Mouse (Mus musculus): ENCODE measurements around the gene Mycbp2. TPM values are rescaled to one million over a fixed set of nuclear protein-coding genes. Genes with fewer than 3 reads are reported as not detected.

The Mycbp2 gene
- polyA plus RNA-seq, 1 experiment from 2014 or later, result 16.2 TPM

GRCm38 (mm10) chr14:103073825-103074224 is 272.8 kb downstream of the Mycbp2 start:
- 98% methylated on average over 8 of the region's 8 CpGs for WGBS
- H3K36me3 ChIP-seq, result peaks cover 68% of the 10 kb centered on the region

GRCm38 (mm10) chr14:103072731-103073130 is 273.9 kb downstream of the Mycbp2 start:
- Histone ChIP-seq H3K4me3 (no peak overlapping the region), H3K36me3 (peaks cover 57% of the 10 kb centered on the region), H3K4me1 (peaks cover 15% of the 10 kb centered on the region), H3K27me3 (ENCODE audit: low read depth, poor library complexity, severe bottlenecking) (no peaks in the 10 kb centered on the region), H3K9me3 (replicated peaks) (no peaks in the 10 kb centered on the region), H3K27ac (no peak overlapping the region)
- DNase-seq (ENCODE audit: low spot score), result no peak
- 92% methylated on average over 4 of the region's 4 CpGs for WGBS

More at GRCm38 (mm10) chr14:103073825-103074224, 272.8 kb downstream of the Mycbp2 start:
- Histone ChIP-seq H3K4me1 (peaks cover 15% of the 10 kb centered on the region), H3K4me3 (no peak overlapping the region), H3K27ac (no peak overlapping the region), H3K27me3 (ENCODE audit: low read depth, poor library complexity, severe bottlenecking) (no peaks in the 10 kb centered on the region), H3K9me3 (replicated peaks) (no peaks in the 10 kb centered on the region)
- no peak for DNase-seq (ENCODE audit: low spot score)

- Histone ChIP-seq H3K4me3 (no peak overlapping the region), H3K9me3 (replicated peaks) (no peaks in the 10 kb centered on the region), H3K27ac (no peak overlapping the region), H3K4me1 (peaks cover 15% of the 10 kb centered on the region), H3K36me3 (peaks cover 44% of the 10 kb centered on the region), H3K27me3 (ENCODE audit: low read depth, poor library complexity, severe bottlenecking) (no peaks in the 10 kb centered on the region)
- DNase-seq (ENCODE audit: low spot score), result no peak
- WGBS, result 93% methylated on average over 12 of the region's 12 CpGs
These were observed 275.1 kb downstream of the Mycbp2 start for GRCm38 (mm10) chr14:103071471-103071870.

- Histone ChIP-seq H3K4me3 (peak overlapping the region; percentile 82), H3K4me1 (peaks cover 15% of the 10 kb centered on the region), H3K27me3 (ENCODE audit: low read depth, poor library complexity, severe bottlenecking) (no peaks in the 10 kb centered on the region), H3K9me3 (replicated peaks) (no peaks in the 10 kb centered on the region), H3K36me3 (peaks cover 38% of the 10 kb centered on the region), H3K27ac (peak overlapping the region; percentile 93)
- WGBS, result 5% methylated on average over 10 of the region's 10 CpGs
- DNase-seq (ENCODE audit: low spot score), result peak; percentile 44
These were observed 275.8 kb downstream of the Mycbp2 start for GRCm38 (mm10) chr14:103070790-103071189.

- Histone ChIP-seq H3K27me3 (ENCODE audit: low read depth, poor library complexity, severe bottlenecking) (no peaks in the 10 kb centered on the region), H3K9me3 (replicated peaks) (no peaks in the 10 kb centered on the region), H3K4me1 (peaks cover 15% of the 10 kb centered on the region), H3K4me3 (peak within 1 kb of the TSS; percentile 82), H3K27ac (peak within 1 kb of the TSS; percentile 93), H3K36me3 (peaks cover 33% of the 10 kb centered on the region)
- WGBS, result under 1% methylated on average over 59 of the region's 65 CpGs
- peak; percentile 94 for DNase-seq (ENCODE audit: low spot score)
These were observed 276.6 kb downstream of the Mycbp2 start, which contains the start of gene Cln5 for GRCm38 (mm10) chr14:103069864-103070611. Cln5 (plus strand) TSS chr14:103070216.

GRCm38 (mm10) chr14:103069465-103069863 is 277.1 kb downstream of the Mycbp2 start:
- Histone ChIP-seq H3K27me3 (ENCODE audit: low read depth, poor library complexity, severe bottlenecking) (no peaks in the 10 kb centered on the region), H3K27ac (peak overlapping the region; percentile 93), H3K4me1 (peaks cover 15% of the 10 kb centered on the region), H3K36me3 (peaks cover 27% of the 10 kb centered on the region), H3K4me3 (peak overlapping the region; percentile 82), H3K9me3 (replicated peaks) (no peaks in the 10 kb centered on the region)
- no peak for DNase-seq (ENCODE audit: low spot score)
- 19% methylated on average over 12 of the region's 12 CpGs for WGBS

GRCm38 (mm10) chr14:103065294-103066167 is 281.1 kb downstream of the Mycbp2 start:
- Histone ChIP-seq H3K27ac (no peak overlapping the region), H3K4me3 (no peak overlapping the region), H3K27me3 (ENCODE audit: low read depth, poor library complexity, severe bottlenecking) (no peaks in the 10 kb centered on the region), H3K36me3 (no peaks in the 10 kb centered on the region), H3K9me3 (replicated peaks) (no peaks in the 10 kb centered on the region), H3K4me1 (peaks cover 10% of the 10 kb centered on the region)
- WGBS, result 15% methylated on average over 10 of the region's 10 CpGs
- peak; percentile 69 for DNase-seq (ENCODE audit: low spot score)

Other genes starting within 250 kb of the Mycbp2 start
- 11.8 and 16.2 TPM in 2 replicates for gene Fbxl3, start 247.2 kb downstream of the Mycbp2 start, polyA plus RNA-seq (2016; fragmentation: Nextera tagmentation; extraction: Ambion mirVana)
- gene Scel, start 166.5 kb upstream of the Mycbp2 start, polyA plus RNA-seq (2016; fragmentation: Nextera tagmentation; extraction: Ambion mirVana), result 0.09 TPM in 1 of 2 replicates, not detected in the other